Mouse (Mus musculus): ENCODE results near the gene Mcoln2. TPM values are rescaled to one million over a fixed set of nuclear protein-coding genes. Genes with fewer than 3 reads are reported as not detected.

The Mcoln2 gene
- polyA plus RNA-seq, 1 experiment: 3.6 TPM

DNA sequence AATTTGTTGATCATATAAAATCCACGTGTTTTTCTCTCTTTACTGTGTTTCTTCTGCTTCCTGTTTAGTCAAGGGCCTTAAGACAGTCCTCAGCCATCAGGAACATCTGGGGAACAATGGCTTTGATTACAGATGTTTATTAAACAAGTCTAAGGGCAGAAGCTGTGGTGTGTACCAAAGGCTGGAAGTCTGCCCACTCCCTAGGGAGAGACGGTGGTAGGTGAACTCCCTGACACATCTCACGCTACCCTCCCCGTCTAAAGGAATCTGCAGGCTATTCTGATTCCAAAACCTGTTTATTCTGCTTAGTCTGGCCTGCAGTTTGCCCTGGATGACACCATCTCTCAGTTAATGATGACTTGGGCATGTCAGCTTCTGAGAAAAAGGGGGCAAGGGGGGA, 84.1 kb downstream of the Mcoln2 start:
- 67% methylated on average over 4 of the region's 4 CpGs for WGBS
- H3K4me3 ChIP-seq (replicated peaks; ENCODE audit: control insufficient read depth, low read depth, low read length): no peak overlapping the region
- H3K4me1 ChIP-seq (ENCODE audit: control insufficient read depth, insufficient read depth, low read length): peaks cover 2% of the 10 kb centered on the region; the same call in 1 of the 2 replicates
- no peak for TF ChIP-seq POLR2A (IDR thresholded peaks at IDR 0.05; ENCODE audit: borderline replicate concordance, control insufficient read depth, low read depth, low read length)
- TF ChIP-seq CTCF (IDR thresholded peaks at IDR 0.05; ENCODE audit: control insufficient read depth, insufficient read depth, low read length): no peak
- no peak overlapping the region for H3K27ac ChIP-seq (ENCODE audit: control insufficient read depth, insufficient read depth, low read depth, low read length, poor library complexity)

DNA sequence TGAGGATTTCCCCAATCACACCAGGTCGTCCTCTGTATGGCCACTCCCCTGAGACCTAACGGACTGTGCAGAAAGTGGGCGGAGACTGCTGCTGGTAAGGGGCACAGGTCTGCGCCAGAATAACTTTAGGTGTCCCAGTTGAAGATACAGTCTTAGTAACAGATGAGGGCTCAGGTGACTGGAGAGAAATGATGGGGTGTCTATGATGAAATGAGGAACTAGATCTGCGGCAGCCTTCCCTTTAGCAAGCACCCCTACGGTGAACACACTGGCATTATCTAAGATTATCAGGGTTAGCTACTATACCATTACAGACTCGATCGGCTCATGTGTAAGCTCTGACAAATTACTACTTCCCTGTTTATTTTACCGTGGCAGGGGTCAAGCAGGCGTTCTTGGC, 84.9 kb downstream of the Mcoln2 start:
- 41% methylated on average over 10 of the region's 10 CpGs for WGBS
- no peak overlapping the region for H3K27ac ChIP-seq (ENCODE audit: control insufficient read depth, insufficient read depth, low read depth, low read length, poor library complexity)
- H3K4me1 ChIP-seq (ENCODE audit: control insufficient read depth, insufficient read depth, low read length): no peaks in the 10 kb centered on the region
- H3K4me3 ChIP-seq (replicated peaks; ENCODE audit: control insufficient read depth, low read depth, low read length): no peak overlapping the region
- no peak for TF ChIP-seq POLR2A (IDR thresholded peaks at IDR 0.05; ENCODE audit: borderline replicate concordance, control insufficient read depth, low read depth, low read length)
- no peak for TF ChIP-seq CTCF (IDR thresholded peaks at IDR 0.05; ENCODE audit: control insufficient read depth, insufficient read depth, low read length)

DNA sequence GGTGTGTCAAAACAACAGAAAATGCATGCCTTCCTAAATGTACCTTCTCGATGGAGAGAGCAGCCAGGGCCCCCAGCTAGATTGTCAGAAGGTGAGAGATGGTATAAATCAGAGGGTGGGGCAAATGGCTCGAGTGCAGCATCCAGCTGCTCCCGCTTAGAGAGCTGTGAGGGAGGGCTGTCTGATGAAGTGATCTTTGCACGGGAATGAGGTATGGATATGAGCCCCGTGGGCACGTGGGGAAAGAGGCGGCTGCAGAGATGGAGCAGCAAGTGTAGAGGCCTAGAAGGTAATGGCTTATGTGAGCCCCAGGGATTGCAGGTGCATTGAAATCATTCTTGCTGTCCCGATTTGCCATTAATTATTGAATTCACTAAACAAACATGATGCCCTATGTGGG, 86.6 kb downstream of the Mcoln2 start:
- no peaks in the 10 kb centered on the region for H3K4me1 ChIP-seq (ENCODE audit: control insufficient read depth, insufficient read depth, low read length)
- H3K27ac ChIP-seq (ENCODE audit: control insufficient read depth, insufficient read depth, low read depth, low read length, poor library complexity): no peak overlapping the region
- no peak overlapping the region for H3K4me3 ChIP-seq (replicated peaks; ENCODE audit: control insufficient read depth, low read depth, low read length)
- TF ChIP-seq POLR2A (IDR thresholded peaks at IDR 0.05; ENCODE audit: borderline replicate concordance, control insufficient read depth, low read depth, low read length): no peak
- TF ChIP-seq CTCF (IDR thresholded peaks at IDR 0.05; ENCODE audit: control insufficient read depth, insufficient read depth, low read length): no peak
- 74% methylated on average over 8 of the region's 8 CpGs for WGBS

DNA sequence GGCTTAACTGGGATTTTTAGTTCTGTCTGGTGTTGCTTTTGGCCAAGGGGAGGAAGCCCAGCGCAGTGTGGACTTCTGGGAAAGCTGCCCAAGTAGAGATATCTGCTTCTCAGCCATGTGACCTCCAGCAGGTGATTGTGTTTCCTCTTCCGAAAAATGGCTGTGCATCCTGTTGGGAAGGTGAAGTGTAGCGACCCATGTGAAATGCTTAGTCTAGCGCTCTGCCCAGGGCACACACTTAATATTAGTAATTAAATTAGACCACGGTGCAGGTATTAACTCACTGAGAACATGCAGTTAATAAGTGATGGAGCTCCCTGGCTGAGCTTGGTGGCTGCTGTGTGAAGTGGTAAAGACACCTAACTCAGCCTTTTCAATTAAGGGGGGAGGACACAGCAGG, 88.0 kb downstream of the Mcoln2 start:
- Histone ChIP-seq H3K4me1 (ENCODE audit: control insufficient read depth, insufficient read depth, low read length) (no peaks in the 10 kb centered on the region), H3K4me3 (replicated peaks; ENCODE audit: control insufficient read depth, low read depth, low read length) (no peak overlapping the region), H3K27ac (ENCODE audit: control insufficient read depth, insufficient read depth, low read depth, low read length, poor library complexity) (no peak overlapping the region)
- no peak for TF ChIP-seq CTCF (IDR thresholded peaks at IDR 0.05; ENCODE audit: control insufficient read depth, insufficient read depth, low read length)
- TF ChIP-seq POLR2A (IDR thresholded peaks at IDR 0.05; ENCODE audit: borderline replicate concordance, control insufficient read depth, low read depth, low read length): no peak
- WGBS: 83% methylated on average over 5 of the region's 5 CpGs

DNA sequence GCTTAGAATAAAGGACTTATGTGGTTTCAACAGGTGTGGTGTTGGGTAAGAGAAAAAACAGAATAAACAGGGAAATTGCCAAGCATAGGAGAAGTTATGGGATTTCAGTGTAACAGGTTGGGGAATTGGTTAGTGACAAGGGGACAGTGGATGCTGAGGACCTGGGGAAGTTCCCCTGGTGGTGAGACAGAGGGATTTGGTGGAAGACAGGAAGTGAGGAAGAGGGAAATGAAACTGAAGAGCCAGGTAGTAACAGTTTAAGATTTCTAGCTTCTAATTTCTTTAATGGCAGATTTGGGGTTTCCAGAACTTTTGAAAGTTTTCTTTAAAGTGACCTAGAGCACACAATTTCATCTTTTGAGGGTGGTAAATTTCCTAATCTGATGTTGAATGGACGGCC, 95.0 kb downstream of the Mcoln2 start:
- Histone ChIP-seq H3K27ac (ENCODE audit: control insufficient read depth, insufficient read depth, low read depth, low read length, poor library complexity) (no peak overlapping the region), H3K4me1 (ENCODE audit: control insufficient read depth, insufficient read depth, low read length) (no peaks in the 10 kb centered on the region), H3K4me3 (replicated peaks; ENCODE audit: control insufficient read depth, low read depth, low read length) (no peak overlapping the region)
- 66% methylated on average over 1 of the region's 1 CpGs for WGBS
- TF ChIP-seq CTCF (IDR thresholded peaks at IDR 0.05; ENCODE audit: control insufficient read depth, insufficient read depth, low read length) (no peak), POLR2A (IDR thresholded peaks at IDR 0.05; ENCODE audit: borderline replicate concordance, control insufficient read depth, low read depth, low read length) (no peak)

Other genes starting within 250 kb of the Mcoln2 start
- 8.8 and 14.2 TPM in 2 replicates for gene Bcl10, start 227.0 kb upstream of the Mcoln2 start, polyA plus RNA-seq (2011; ENCODE audit: insufficient read depth, insufficient read length, low replicate concordance, missing spikeins)
- 14.4 and 34.3 TPM in 2 replicates for gene 2410004B18Rik, start 211.8 kb upstream of the Mcoln2 start, polyA plus RNA-seq (2011; ENCODE audit: insufficient read depth, insufficient read length, low replicate concordance, missing spikeins)
- 0.49 and 2.1 TPM in 2 replicates for gene Syde2, start 162.0 kb upstream of the Mcoln2 start, polyA plus RNA-seq (2011; ENCODE audit: insufficient read depth, insufficient read length, low replicate concordance, missing spikeins)
- not detected in 2 replicates for gene Wdr63, start 41.7 kb upstream of the Mcoln2 start, polyA plus RNA-seq (2011; ENCODE audit: insufficient read depth, insufficient read length, low replicate concordance, missing spikeins)
- not detected in 2 replicates for gene Mcoln3, start 32.4 kb upstream of the Mcoln2 start, polyA plus RNA-seq (2011; ENCODE audit: insufficient read depth, insufficient read length, low replicate concordance, missing spikeins)
- not detected in 2 replicates for gene Lpar3, start 71.1 kb downstream of the Mcoln2 start, polyA plus RNA-seq (2011; ENCODE audit: insufficient read depth, insufficient read length, low replicate concordance, missing spikeins)

Data from bone marrow, adult 2 months (tissue).